Mouse (Mus musculus) megakaryocyte, embryonic 14.5 days (primary cell): ENCODE measurements around the gene Myo18b. TPM values are rescaled to one million over a fixed set of nuclear protein-coding genes. Genes with fewer than 3 reads are reported as not detected.

Experiments used
- H3K27me3 ChIP-seq: replicated peaks from 2 replicates; pipeline ENCODE3; 2012; ENCODE audit warnings: inconsistent platforms
- H3K36me3 ChIP-seq: replicated peaks from 2 replicates; pipeline ENCODE3; 2012; ENCODE audit warnings: low read length, inconsistent platforms, mixed read lengths
- H3K4me1 ChIP-seq: 2 replicates; pipeline ENCODE4 v1.6.1; 2012; ENCODE audit warnings: inconsistent platforms
- H3K4me3 ChIP-seq: replicated peaks from 2 replicates; pipeline ENCODE3; 2012; ENCODE audit warnings: moderate library complexity, mild to moderate bottlenecking, inconsistent platforms
- H3K9me3 ChIP-seq: 2 replicates; pipeline ENCODE4 v1.6.1; 2012; ENCODE audit warnings: inconsistent platforms
- FLI1 ChIP-seq: IDR thresholded peaks from 2 replicates; pipeline ENCODE4 v1.6.1; 2012; ENCODE audit warnings: low read length, inconsistent platforms, mixed read lengths
- GATA1 ChIP-seq: IDR thresholded peaks from 3 replicates; pipeline ENCODE4 v1.6.1; 2012; ENCODE audit warnings: mixed read lengths, low read length, inconsistent platforms, borderline replicate concordance
- polyA plus RNA-seq: library from polyadenylated mRNA; stranded (reverse); fragments of >175 nt; gene quantifications from 2 replicates; pipeline ENCODE4 v1.2.3, GENCODE M21; 2012; ENCODE audit warnings: low replicate concordance; ENCODE audit not compliant: insufficient read depth

Myo18b gene
- 0.22 TPM in 1 of 2 replicates, not detected in the other for polyA plus RNA-seq

GRCm38 (mm10) chr5:112895674-112896654 is at the start of gene Myo18b:
TSS of gene Myo18b (minus strand) at chr5:112896362.
- no peaks in the 10 kb centered on the region for H3K4me1 ChIP-seq
- no peaks in the 10 kb centered on the region for H3K27me3 ChIP-seq
- H3K9me3 ChIP-seq: peaks cover 11% of the 10 kb centered on the region
- no peak for TF ChIP-seq FLI1
- TF ChIP-seq GATA1: no peak
- H3K4me3 ChIP-seq: no peak within 1 kb of the TSS
- H3K36me3 ChIP-seq: no peaks in the 10 kb centered on the region

GRCm38 (mm10) chr5:112945925-112946324 is 49.8 kb upstream of the Myo18b start:
- TF ChIP-seq GATA1: no peak
- H3K4me3 ChIP-seq: no peak overlapping the region
- no peaks in the 10 kb centered on the region for H3K4me1 ChIP-seq
- no peaks in the 10 kb centered on the region; the same call in 1 of the 2 replicates for H3K9me3 ChIP-seq
- H3K27me3 ChIP-seq: peaks cover 2% of the 10 kb centered on the region
- no peaks in the 10 kb centered on the region for H3K36me3 ChIP-seq

- TF ChIP-seq FLI1 (no peak), GATA1 (no peak)
- Histone ChIP-seq H3K36me3 (no peaks in the 10 kb centered on the region), H3K4me1 (no peaks in the 10 kb centered on the region), H3K4me3 (no peak overlapping the region), H3K9me3 (no peaks in the 10 kb centered on the region; the same call in 1 of the 2 replicates), H3K27me3 (peaks cover 2% of the 10 kb centered on the region)
Measured at GRCm38 (mm10) chr5:112942244-112942643, 46.1 kb upstream of the Myo18b start.

GRCm38 (mm10) chr5:112941001-112941400 is 44.8 kb upstream of the Myo18b start:
- Histone ChIP-seq H3K4me3 (no peak overlapping the region), H3K9me3 (no peaks in the 10 kb centered on the region; the same call in 1 of the 2 replicates), H3K4me1 (no peaks in the 10 kb centered on the region), H3K36me3 (no peaks in the 10 kb centered on the region), H3K27me3 (peaks cover 3% of the 10 kb centered on the region)
- no peak for TF ChIP-seq FLI1
- TF ChIP-seq GATA1: no peak

GRCm38 (mm10) chr5:112936632-112937031 is 40.5 kb upstream of the Myo18b start:
- H3K9me3 ChIP-seq: no peaks in the 10 kb centered on the region
- no peak overlapping the region for H3K4me3 ChIP-seq
- H3K36me3 ChIP-seq: no peaks in the 10 kb centered on the region
- TF ChIP-seq FLI1 (no peak), GATA1 (no peak)
- no peaks in the 10 kb centered on the region; the same call in 1 of the 2 replicates for H3K4me1 ChIP-seq
- H3K27me3 ChIP-seq: peaks cover 2% of the 10 kb centered on the region

DNA sequence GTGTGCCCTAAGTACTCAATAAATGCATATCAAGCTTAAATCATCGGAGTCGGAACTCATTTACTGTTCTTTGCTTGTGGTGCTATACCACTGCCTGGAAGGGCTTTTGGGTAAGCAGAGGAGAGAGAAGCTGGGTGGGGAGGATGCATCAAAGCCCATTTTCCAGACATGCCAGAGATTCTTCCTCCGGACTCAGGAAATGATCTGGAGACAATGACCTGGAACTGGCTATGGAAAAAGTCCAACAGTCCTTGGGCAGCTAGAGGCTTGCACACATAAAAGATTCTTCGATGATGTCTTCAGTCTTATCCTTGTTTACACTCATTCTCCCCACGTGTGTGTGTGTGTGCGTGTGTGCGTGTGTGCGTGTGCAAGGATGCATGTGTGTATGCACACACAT is 39.3 kb upstream of the Myo18b start:
- no peaks in the 10 kb centered on the region for H3K9me3 ChIP-seq

GRCm38 (mm10) chr5:112932878-112933567 is 36.9 kb upstream of the Myo18b start:
- peaks cover 2% of the 10 kb centered on the region for H3K27me3 ChIP-seq
- TF ChIP-seq FLI1 (no peak), GATA1 (no peak)
- no peaks in the 10 kb centered on the region for H3K36me3 ChIP-seq
- no peaks in the 10 kb centered on the region for H3K9me3 ChIP-seq
- H3K4me3 ChIP-seq: no peak overlapping the region
- H3K4me1 ChIP-seq: no peaks in the 10 kb centered on the region; the same call in 1 of the 2 replicates

More for the DNA sequence above, 39.3 kb upstream of the Myo18b start:
- H3K4me3 ChIP-seq: no peak overlapping the region
- TF ChIP-seq GATA1 (no peak), FLI1 (no peak)
- H3K27me3 ChIP-seq: peaks cover 2% of the 10 kb centered on the region
- no peaks in the 10 kb centered on the region; the same call in 1 of the 2 replicates for H3K4me1 ChIP-seq
- H3K36me3 ChIP-seq: no peaks in the 10 kb centered on the region

DNA sequence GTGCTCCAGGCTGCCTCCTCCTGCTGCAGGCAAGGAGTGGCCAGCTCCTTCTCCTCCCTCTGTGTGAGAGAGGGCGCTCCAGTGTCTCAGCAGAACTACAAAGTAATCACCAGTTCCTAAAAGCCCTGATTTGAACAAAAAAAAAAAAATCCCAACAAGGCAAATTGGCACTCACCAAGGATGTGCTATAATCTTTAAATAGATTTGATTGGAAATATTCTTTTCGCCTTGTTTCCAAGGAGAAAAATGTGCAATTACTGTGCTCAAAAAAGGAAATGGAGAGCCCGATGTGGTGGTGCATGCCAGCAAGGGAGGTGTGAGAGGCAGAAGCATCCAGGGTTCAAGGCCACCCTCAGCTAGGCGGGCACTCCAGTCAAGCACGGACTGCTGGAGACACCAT is 35.7 kb upstream of the Myo18b start:
- Histone ChIP-seq H3K9me3 (no peaks in the 10 kb centered on the region), H3K27me3 (peaks cover 3% of the 10 kb centered on the region), H3K4me1 (no peaks in the 10 kb centered on the region; the same call in 1 of the 2 replicates), H3K36me3 (no peaks in the 10 kb centered on the region), H3K4me3 (no peak overlapping the region)
- no peak for TF ChIP-seq GATA1
- TF ChIP-seq FLI1: no peak

DNA sequence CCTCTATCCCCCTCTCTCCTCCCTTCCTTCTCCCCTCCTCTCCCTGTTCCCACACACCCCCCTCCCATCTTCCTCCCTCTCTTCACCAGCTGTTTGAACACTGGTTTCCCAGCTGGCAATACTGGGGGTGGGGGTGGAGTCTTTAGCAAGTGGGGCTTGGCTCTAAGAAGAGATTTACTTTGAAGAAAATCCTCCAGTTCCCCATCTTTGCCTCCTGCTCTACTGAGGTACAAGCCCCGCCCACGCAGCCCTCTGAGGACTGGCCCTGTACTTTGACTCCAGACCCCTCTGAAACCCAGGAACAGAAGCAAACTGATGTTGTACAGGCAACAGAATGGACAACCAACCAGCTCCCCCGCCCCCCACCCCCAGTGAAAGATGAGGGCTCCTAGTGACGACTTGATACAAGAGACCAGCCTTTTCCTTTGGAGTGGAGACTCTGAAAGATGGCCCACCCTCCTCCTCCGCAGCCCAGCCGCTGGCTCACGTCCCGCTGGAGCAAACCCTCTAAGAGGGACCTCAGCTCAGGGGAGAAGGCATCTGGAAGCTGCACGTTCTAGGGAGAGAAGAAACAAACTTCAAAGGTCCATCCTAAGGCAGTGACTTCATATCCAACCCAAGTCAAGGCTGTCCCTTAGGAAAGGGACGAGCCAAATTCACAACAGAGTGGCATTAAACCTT is 32.2 kb upstream of the Myo18b start:
- H3K4me3 ChIP-seq: no peak overlapping the region
- H3K27me3 ChIP-seq: peaks cover 4% of the 10 kb centered on the region
- H3K4me1 ChIP-seq: no peaks in the 10 kb centered on the region; the same call in 1 of the 2 replicates
- TF ChIP-seq FLI1 (no peak), GATA1 (no peak)
- H3K36me3 ChIP-seq: no peaks in the 10 kb centered on the region
- no peaks in the 10 kb centered on the region for H3K9me3 ChIP-seq
